Mouse (Mus musculus) erythroblast, embryonic 14.5 days (primary cell): Measurements from ENCODE around the gene Kcng4. TPM values are rescaled to one million over a fixed set of nuclear protein-coding genes. Genes with fewer than 3 reads are reported as not detected.

ENCODE experiments used
- H3K27me3 ChIP-seq: 2 replicates; pipeline ENCODE4 v1.6.1; 2012; ENCODE audit warnings: inconsistent platforms; ENCODE audit not compliant: control insufficient read depth
- H3K36me3 ChIP-seq: 2 replicates; pipeline ENCODE4 v1.6.1; 2012; ENCODE audit warnings: mild to moderate bottlenecking, inconsistent platforms; ENCODE audit not compliant: control insufficient read depth
- H3K4me1 ChIP-seq: 2 replicates; pipeline ENCODE4 v1.6.1; 2012; ENCODE audit warnings: inconsistent platforms; ENCODE audit not compliant: control insufficient read depth
- H3K4me3 ChIP-seq: replicated peaks from 2 replicates; pipeline ENCODE3; 2012; ENCODE audit warnings: moderate library complexity, mild to moderate bottlenecking, inconsistent platforms
- H3K9me3 ChIP-seq: 2 replicates; pipeline ENCODE4 v1.6.1; 2012; ENCODE audit warnings: low read length, inconsistent platforms, mixed read lengths; ENCODE audit not compliant: control insufficient read depth
- GATA1 ChIP-seq: IDR thresholded peaks from 2 replicates; pipeline ENCODE4 v1.6.1; 2012; ENCODE audit warnings: low read length, inconsistent platforms, mixed read lengths
- TAL1 ChIP-seq: IDR thresholded peaks from 3 replicates; pipeline ENCODE4 v1.6.1; 2012; ENCODE audit warnings: low read length, inconsistent platforms, mixed read lengths
- polyA plus RNA-seq: library from polyadenylated mRNA; stranded (reverse); fragments of >175 nt; gene quantifications from 2 replicates; pipeline ENCODE4 v1.2.3, GENCODE M21; 2012

The Kcng4 gene
- polyA plus RNA-seq, 1 experiment = not detected

- H3K4me3 ChIP-seq = no peak within 1 kb of the TSS
- H3K9me3 ChIP-seq = peaks cover 7% of the 10 kb centered on the region
- H3K4me1 ChIP-seq = no peaks in the 10 kb centered on the region
- no peaks in the 10 kb centered on the region; the same call in 1 of the 2 replicates for H3K27me3 ChIP-seq
- TF ChIP-seq TAL1 (no peak), GATA1 (no peak)
- no peaks in the 10 kb centered on the region for H3K36me3 ChIP-seq
Observed at GRCm38 (mm10) chr8:119612471-119612870, 23.0 kb downstream of the Kcng4 start, which contains the start of gene Adad2. TSS of gene Adad2 (plus strand) at chr8:119612747.

GRCm38 (mm10) chr8:119606224-119606623 is 29.3 kb downstream of the Kcng4 start:
- no peak for TF ChIP-seq GATA1
- no peak for TF ChIP-seq TAL1
- Histone ChIP-seq H3K9me3 (peaks cover 7% of the 10 kb centered on the region), H3K27me3 (no peaks in the 10 kb centered on the region), H3K4me1 (peaks cover 22% of the 10 kb centered on the region), H3K4me3 (no peak overlapping the region), H3K36me3 (peaks cover 21% of the 10 kb centered on the region)

GRCm38 (mm10) chr8:119604996-119605395 is 30.5 kb downstream of the Kcng4 start, which contains the start of gene Taf1c:
TSS of gene Taf1c (minus strand) at chr8:119605222.
- peaks cover 22% of the 10 kb centered on the region for H3K4me1 ChIP-seq
- no peaks in the 10 kb centered on the region for H3K27me3 ChIP-seq
- TF ChIP-seq GATA1 (no peak), TAL1 (no peak)
- peak within 1 kb of the TSS; percentile 76 for H3K4me3 ChIP-seq
- peaks cover 34% of the 10 kb centered on the region for H3K36me3 ChIP-seq
- H3K9me3 ChIP-seq = peaks cover 7% of the 10 kb centered on the region

GRCm38 (mm10) chr8:119604398-119604803 is 31.1 kb downstream of the Kcng4 start:
- H3K9me3 ChIP-seq = peaks cover 4% of the 10 kb centered on the region; the same call in 1 of the 2 replicates
- H3K4me1 ChIP-seq = peaks cover 22% of the 10 kb centered on the region
- H3K27me3 ChIP-seq = no peaks in the 10 kb centered on the region
- TF ChIP-seq TAL1 (no peak), GATA1 (no peak)
- H3K4me3 ChIP-seq = peak overlapping the region; percentile 76
- H3K36me3 ChIP-seq = peaks cover 40% of the 10 kb centered on the region

- H3K27me3 ChIP-seq = no peaks in the 10 kb centered on the region
- peaks cover 22% of the 10 kb centered on the region for H3K4me1 ChIP-seq
- no peaks in the 10 kb centered on the region for H3K9me3 ChIP-seq
- peak overlapping the region; percentile 76 for H3K4me3 ChIP-seq
- peaks cover 46% of the 10 kb centered on the region for H3K36me3 ChIP-seq
- TF ChIP-seq GATA1 = no peak
- no peak for TF ChIP-seq TAL1
Observed at GRCm38 (mm10) chr8:119603771-119604170, 31.7 kb downstream of the Kcng4 start.

DNA sequence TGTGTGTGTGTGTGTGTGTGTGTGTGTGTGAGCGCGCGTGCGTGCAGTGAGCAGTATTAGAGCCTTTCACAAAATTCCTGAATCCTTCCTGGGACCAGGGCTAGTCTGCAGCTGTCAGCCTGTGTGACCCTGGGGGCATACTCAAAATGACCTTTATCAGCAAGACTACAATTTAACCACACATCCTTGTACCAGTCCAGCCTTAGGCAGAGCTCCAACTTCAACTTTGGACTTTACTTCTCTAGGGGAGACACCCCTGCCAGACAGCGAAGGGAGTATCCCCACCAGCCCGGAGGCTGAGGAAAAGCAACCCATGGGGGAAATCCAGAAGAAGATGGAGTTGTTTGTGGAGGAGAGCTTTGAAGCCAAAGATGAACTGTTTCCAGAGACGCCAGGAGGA is 44.0 kb downstream of the Kcng4 start:
- H3K4me1 ChIP-seq = peaks cover 13% of the 10 kb centered on the region
- TF ChIP-seq GATA1 = no peak
- TF ChIP-seq TAL1 = no peak
- H3K27me3 ChIP-seq = no peaks in the 10 kb centered on the region
- no peak overlapping the region for H3K4me3 ChIP-seq
- H3K36me3 ChIP-seq = peaks cover 2% of the 10 kb centered on the region
- H3K9me3 ChIP-seq = no peaks in the 10 kb centered on the region

DNA sequence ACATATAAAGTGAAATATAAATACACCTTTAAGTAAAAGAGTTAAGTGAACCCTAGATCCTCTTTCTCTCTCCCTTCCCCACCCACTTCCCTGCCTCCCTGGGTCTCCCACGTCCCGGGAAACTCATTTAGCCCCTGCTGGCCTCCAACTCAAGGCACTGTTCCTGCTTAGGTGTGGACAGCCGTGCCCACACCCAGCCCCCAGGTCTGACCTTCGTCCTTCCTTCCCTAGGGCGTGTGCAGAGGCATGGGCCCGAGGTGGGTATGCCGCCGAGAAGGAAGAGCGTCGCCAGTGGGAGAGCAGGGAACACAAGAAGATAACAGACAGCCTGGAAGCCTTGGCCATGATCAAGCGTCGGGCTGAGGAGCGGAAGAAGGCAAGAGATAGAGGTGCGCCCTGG is 45.1 kb downstream of the Kcng4 start:
- H3K4me1 ChIP-seq = peaks cover 21% of the 10 kb centered on the region
- no peak for TF ChIP-seq GATA1
- TF ChIP-seq TAL1 = no peak
- no peak overlapping the region for H3K4me3 ChIP-seq
- H3K27me3 ChIP-seq = no peaks in the 10 kb centered on the region
- no peaks in the 10 kb centered on the region; the same call in 1 of the 2 replicates for H3K9me3 ChIP-seq
- no peaks in the 10 kb centered on the region for H3K36me3 ChIP-seq

- H3K36me3 ChIP-seq = no peaks in the 10 kb centered on the region
- peaks cover 30% of the 10 kb centered on the region for H3K4me1 ChIP-seq
- no peaks in the 10 kb centered on the region for H3K27me3 ChIP-seq
- TF ChIP-seq GATA1 (no peak), TAL1 (no peak)
- H3K4me3 ChIP-seq = no peak overlapping the region
- H3K9me3 ChIP-seq = no peaks in the 10 kb centered on the region; the same call in 1 of the 2 replicates
Observed at GRCm38 (mm10) chr8:119588844-119589243, 46.6 kb downstream of the Kcng4 start.

DNA sequence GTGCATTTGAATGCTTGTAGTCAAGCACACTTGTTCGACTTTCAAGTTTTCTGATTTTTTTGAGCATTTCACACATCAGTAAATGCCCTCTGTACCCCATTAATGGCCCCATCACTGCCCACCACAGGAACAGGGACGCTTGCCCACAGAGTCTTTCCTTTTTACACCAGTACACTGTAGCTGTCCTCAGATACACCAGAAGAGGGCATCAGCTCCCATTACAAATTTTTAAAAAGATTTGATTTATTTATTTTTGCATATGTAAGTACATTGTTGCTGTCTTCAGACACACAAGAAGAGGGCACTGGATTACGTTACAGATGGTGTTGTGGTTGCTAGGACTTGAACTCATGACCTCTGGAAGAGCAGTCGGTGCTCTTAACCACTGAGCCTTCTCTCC is 47.2 kb downstream of the Kcng4 start:
- no peaks in the 10 kb centered on the region for H3K36me3 ChIP-seq
- no peak overlapping the region for H3K4me3 ChIP-seq
- no peaks in the 10 kb centered on the region; the same call in 1 of the 2 replicates for H3K9me3 ChIP-seq
- H3K4me1 ChIP-seq = peaks cover 30% of the 10 kb centered on the region
- H3K27me3 ChIP-seq = no peaks in the 10 kb centered on the region
- TF ChIP-seq GATA1 = no peak
- TF ChIP-seq TAL1 = no peak

DNA sequence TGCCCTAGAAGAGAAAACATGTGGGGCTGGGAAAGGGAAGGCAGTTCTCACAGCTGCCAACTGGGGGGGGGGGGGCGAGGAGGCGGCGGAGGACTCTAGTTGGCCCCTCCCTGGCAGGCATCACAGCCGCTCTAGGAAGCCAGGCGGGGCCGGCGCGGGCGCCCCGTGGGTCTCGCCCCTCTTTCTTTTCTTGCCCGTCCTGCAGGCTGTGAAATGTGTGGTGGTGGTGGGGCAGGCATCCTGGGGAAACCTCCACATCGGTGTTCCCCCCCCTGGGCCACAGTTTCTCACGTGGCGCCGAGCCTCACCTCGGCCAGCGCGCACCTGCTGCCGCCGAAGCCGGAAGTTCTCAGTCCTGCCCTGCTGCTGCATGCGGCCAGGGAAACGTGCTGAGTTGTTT is 49.6 kb downstream of the Kcng4 start:
- no peak for TF ChIP-seq GATA1
- no peak for TF ChIP-seq TAL1
- Histone ChIP-seq H3K4me3 (peak overlapping the region; percentile 62), H3K9me3 (no peaks in the 10 kb centered on the region; the same call in 1 of the 2 replicates), H3K36me3 (no peaks in the 10 kb centered on the region), H3K27me3 (no peaks in the 10 kb centered on the region), H3K4me1 (peaks cover 48% of the 10 kb centered on the region)
